Mouse (Mus musculus) lung, postnatal 36 days (tissue): ENCODE measurements at regions not wholly inside any gene's neighbourhood (a gene's known extent, or its start where the extent isn't known, plus 50 kb on each side); places are given as distances from the start of the nearest gene placed in this dataset.

Source experiments
- DNase-seq: peaks from one replicate; pipeline ENCODE4 v3.0.0; 2022; ENCODE audit warnings: mixed read lengths

DNA sequence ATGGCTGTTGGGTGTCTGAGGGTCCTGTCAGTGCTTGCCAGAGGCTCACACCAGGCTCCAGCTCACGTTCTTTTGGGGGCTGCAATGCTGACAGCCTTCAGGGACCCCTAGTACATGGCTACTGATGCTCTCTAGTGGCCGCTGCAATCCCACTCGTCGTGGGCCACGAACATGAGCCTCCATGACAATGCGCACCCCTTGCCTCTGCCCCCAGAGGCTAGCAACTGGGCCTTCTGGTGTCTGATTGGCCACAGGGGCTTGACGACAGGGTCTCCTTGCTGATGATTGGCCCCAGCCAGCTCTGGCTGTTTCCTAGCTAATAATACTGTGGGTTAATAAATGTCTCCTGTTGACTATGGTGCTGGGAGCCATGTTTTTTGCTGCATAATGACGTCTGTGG lies 61.1 kb downstream of the Rtl1 start:
- no peak for DNase-seq

DNA sequence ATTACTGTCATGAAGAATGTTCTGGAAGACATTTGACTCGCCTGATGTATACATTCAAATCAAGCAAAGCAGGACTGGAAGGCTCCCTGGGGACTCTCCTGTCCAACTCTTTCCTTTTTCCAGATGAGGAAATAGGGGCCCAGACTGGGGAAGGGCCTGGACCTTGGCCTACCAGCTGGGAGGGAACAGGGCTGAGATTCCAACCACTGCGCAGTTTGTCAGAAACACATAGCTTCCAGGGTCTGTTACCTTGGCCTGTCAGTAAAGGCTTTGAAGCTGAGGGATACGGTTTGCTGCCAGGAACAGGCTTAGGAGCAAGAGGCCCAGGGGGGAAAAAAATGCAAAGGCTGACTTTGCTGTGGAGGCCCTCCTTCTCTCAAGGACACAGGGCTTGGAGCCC lies 61.5 kb downstream of the Rtl1 start:
- DNase-seq, result no peak

DNA sequence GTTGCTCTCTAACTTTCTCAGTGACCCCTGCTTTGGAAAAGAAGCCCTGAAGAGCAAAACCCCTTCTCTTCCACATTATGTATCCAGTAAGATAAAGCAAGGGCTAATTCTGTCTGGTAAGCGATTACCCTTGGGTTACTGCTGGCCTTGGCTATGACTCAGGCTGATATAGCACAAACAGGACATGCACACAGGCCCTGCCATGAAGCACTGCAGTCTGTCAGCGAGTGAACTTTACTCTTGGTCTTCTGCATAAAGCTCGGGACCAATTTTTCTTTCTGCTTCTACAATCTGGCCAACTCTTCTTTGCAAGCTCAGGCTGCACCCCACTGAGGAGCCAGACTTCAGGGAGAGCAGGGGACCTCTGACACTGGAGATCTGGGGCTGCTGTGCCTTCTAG lies 63.6 kb downstream of the Rtl1 start:
- DNase-seq, result no peak

DNA sequence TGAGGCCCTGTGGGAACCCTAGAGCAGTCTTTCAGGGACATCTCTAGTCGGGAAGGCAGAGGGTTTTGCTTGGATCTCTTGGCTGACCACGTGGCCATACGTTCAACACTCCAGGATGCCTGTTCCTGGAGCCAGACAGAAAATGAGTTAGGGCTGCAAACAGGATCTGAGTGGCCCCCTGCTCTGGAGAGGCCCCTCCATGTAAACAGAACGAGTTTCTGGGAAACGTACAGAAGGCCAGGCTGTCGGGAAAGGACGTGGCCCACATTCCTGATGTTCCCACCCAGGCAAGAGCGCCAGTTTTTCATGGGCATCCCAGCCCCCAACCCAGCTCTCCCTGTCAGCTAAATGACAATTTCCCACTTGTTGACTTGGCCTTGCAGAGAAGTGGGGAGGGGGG lies 67.7 kb downstream of the Rtl1 start:
- no peak for DNase-seq

DNA sequence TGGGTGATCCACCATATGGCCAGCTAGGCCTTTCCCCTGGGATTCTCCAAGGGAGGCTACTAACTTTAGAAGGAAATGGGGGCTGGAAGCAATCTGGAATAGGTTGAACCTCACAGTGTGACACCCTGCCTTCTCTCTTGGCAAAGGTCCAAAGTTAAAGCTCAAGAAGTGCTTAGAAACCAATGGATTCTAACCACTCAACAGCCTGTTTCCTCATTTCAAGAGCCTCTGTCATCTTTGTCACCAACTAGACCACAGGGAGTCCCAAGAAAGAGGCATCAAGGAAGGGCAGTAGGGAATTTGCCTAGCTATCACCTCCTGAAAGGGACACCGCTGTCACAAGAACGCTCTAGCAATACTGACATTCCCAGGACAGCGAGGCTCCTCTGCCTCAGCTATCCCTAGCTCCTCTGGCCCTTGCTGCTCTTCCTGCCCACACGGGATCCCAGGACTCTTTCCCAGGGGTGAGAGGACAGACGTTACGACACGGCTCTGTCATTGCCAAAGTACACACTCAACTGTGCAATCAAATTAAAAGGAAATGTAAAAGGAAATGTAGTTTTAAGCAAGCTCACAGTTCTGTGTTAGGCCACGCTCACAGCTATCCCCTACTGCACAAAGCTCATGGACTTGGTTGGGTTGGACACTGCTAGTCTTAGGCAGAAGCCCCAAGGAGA lies 68.6 kb downstream of the Rtl1 start:
- peak; percentile 60 for DNase-seq

DNA sequence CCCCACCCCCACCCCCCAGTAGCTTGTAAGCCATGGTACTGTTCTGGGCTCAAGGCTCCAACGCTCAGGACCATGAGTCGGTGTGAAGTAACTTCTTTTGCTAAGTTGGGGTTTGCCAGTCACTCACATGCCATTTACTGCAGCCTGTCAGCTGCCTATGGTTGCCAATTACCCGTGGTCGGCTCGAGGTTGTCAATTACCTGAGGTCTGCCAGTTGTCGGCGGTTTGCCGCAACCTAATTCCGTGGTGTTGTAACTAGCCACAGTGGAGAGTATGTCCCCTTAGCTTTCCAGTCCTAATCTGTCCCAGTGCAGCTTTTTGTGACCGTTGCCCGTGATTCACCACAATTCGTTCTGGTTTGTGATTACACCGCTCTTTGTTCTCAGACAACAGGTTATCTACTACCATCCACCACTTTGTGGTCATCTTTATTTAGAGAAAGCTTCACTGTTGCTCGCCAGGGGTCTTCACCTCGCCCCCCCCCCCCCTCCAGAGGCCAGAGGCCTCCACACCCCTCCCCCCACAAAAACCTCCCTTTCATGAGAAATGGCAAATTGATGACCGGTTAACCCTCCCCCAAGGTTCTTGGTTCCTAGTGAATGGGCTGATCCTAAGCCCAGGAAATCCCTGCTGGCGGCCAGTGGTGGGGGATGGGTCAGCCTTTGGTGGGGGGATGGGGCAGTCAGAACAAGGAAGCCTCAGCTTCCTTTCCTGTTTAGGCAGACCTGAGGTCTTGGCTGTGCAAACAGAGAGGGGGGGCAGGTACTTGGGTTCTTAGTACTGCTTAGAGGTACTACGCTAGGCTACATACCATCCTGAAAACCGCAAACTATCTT lies 69.7 kb downstream of the Rtl1 start:
- DNase-seq, result no peak

DNA sequence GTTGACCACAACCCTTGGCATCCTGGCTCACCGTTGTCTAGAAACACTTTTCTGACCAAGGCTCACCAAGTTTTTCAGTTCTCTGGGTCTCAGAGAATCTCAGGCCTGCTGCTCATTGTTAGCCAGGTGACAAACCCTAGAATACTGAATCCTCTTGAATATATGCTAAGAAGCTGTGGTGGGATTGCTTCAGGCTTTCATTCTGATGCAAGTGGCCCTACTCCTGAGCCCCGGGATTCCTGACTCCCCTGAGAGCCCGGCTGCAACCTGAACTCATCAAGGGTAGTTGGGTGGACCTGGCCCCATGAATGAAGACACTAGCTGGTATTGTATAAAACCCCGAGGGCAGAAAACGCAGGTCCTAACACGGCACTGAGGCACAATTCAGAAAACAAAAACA lies 70.6 kb downstream of the Rtl1 start:
- no peak for DNase-seq

DNA sequence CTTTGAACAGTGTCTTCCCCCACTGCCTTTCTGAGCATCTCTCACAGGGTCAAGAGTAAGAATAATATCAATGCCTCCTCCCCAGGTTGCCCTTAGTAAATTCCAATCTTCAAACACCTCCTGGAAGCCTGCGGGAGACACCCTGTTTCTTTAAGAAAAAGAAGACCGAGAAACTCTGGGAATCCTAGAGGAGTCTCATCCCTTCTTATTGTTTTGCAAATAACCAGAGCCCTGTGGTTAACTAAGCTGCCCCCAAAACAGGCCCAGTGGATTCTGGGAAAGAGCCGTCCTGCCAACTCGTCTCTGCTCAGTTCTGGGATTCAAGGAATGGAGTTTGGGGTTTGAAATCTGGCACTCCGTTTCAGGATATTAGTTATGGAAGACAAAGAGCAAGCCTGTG lies 71.2 kb downstream of the Rtl1 start:
- DNase-seq, result no peak

DNA sequence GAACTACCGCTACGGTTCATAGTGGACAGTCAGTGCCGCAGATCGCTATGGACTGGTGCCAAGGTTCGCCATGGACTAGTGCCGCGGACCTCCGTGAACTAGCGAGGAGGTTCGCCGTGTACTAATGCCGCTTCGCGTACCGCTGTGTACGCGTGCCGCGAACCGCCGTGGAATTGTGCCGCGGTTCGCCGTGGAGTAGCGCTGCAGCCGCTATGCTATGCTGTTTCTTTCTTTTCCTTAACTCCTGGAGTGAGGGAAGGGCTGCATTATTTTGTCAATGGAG lies 71.9 kb downstream of the Rtl1 start:
- peak; percentile 9 for DNase-seq

DNA sequence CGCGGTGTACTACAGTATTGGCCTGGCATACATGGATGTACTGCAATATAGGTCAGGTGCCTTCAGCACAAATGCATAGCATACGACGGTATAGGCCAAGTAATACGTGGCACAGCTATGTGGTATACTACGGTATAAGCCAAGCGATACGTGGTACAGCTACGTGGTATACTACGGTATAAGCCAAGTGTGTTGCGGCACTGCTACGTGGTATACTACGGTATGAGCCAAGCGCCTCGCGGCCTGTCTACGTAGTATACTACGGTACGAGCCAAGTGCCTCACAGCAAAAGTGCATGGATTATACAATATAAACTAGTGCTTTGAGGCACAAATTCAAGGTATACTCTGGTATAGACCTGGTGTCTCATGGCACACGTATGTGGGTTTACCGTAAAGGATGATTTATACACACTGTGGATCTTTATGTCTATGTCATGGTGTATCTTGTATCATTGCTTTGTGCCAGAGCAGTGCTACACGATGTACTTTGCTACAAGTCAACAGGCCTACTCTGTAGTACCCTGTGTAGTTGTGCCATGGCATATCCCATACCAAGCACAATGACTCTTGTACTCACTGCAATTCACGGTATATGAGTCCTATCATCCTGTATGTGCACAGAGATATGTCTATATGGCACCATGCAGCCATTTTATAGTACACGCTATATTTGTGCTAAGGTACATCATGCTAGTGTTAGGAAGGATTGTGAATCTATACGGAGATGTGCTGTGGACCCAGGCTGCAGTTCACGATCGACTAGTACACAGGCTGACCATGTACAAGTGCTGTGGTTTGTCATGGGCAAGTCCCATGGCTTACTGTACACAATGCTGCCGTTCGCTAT lies 72.5 kb downstream of the Rtl1 start:
- no peak for DNase-seq

DNA sequence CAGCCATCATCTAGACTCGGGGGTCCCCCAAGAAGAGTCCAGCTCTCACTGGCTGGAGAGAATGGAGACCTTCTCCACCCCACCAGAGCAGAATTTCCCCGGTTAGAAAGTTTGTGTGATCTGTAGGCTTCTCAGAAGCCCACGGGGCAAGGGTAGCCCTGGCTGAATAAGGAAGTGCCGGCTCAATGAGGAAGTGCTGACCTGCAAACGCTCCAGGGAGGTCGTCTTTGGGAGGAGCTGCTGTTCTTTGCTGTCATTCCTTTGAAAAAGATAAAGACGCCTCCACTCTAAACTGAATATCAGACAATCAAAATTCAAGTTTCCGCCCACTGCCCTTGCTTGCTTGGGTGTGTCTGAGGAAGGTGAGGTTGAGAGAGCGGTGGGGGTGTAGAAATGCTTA lies 73.0 kb downstream of the Dlk1 start:
- no peak for DNase-seq

DNA sequence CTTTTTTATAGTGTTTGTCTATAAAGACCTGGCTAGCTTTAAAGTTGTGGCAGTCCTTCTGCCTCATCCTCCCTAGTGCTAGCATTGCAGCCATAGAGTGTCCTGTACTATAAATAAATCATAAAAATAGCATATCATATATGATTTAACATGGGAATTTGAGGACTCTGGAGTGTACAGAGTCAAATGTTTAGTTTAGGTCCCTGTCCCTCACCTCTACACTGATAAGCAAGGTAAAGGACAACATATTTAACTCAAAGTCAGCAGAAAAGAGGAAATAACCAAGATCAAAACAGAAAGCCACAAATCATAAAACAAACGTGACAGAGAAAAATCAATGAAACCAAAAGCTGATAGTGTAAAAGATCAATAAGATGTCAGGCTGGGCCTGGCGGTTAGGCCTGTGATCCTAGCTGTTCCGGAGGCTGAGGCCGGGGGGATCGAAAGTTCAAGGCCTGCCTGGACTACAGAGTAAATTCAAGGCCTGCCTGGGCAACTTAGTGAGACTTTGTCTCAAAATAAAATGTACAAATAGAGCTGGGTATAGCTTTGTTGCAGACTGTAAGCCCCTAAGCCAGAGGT lies 68.7 kb downstream of the Dlk1 start:
- no peak for DNase-seq

DNA sequence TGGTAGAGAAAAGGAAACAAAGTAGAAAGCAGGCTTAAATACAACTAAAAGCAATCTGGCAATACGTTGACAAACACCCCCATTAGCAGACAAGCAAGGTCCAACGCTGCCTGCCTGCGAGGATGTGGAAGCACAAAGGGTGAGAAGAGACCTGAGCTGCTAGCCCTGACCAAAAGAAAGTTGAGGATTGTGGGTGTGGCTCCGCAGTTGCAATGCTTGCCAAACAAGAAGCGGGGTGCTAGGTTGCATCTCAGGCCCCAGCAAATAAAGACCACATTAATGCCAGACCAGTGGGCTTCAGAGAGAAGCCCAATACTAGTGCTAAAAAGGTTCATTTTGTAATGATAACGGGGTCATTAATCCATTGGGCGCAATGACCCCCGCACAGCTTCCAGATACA lies 67.8 kb downstream of the Dlk1 start:
- no peak for DNase-seq

DNA sequence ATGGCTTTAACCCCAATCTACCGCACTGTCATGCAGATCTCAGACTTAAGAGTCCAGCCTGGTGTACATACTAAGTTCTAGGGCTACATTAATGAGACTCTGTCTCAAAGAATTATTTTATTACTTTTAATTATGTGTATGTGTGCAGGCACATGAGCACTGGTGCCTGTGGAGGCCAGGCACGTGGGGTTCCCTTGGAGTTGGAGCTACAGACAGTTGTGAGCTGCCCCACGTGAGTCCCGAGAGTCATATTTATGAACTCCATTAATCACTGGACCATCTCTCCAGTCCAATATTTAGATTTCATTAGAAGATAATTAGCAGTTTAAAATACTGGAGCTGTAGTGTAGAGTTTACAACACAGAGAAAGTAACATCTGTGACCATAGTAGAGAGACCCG lies 67.2 kb downstream of the Dlk1 start:
- no peak for DNase-seq

DNA sequence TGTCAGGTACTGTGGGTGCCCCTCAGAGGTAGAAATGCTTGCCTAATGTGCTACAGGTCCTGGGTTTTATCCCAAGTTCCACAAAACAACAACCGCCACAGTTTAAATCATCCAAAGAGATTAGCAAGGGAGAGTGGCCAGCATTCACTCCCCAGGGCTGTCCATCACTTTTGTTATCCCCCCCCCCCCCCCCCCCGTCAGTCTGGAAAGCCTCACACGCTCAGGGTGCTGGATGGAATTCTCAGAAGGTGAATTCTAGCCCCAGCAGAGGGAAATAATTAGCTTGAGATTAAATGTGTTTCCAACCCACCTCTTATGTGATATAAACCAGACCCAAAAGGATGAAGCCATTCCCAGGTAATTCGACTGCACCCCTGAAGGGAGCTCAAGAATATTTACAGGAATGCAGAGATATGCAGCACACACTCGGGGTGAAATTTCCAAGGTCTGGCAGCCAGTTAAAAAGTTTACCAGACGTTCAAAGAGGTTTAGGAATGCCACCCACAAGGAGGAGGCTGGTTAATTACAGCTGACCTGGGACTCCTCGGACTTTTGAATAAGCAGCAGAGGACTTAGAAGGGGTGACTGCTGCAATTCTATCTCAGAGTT lies 65.9 kb downstream of the Dlk1 start:
- DNase-seq, result no peak

DNA sequence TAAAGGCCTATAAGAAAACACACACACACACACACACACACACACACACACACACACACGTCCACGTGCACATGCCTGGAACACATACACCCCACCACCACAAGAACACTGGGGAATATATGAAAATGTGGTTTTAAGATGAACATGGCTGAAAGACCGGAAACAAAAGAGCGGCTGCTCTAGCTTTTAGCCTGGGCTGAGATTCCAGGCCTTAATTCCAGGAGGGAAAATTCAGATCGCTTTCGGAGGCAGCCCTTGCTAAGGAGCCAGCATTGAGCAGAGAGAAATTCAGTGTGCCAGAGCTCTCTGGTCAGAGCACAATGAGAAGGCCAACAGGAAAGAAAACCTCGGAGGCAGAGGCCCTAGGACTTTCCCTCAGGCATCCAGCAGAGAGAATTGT lies 65.1 kb downstream of the Dlk1 start:
- DNase-seq, result no peak

DNA sequence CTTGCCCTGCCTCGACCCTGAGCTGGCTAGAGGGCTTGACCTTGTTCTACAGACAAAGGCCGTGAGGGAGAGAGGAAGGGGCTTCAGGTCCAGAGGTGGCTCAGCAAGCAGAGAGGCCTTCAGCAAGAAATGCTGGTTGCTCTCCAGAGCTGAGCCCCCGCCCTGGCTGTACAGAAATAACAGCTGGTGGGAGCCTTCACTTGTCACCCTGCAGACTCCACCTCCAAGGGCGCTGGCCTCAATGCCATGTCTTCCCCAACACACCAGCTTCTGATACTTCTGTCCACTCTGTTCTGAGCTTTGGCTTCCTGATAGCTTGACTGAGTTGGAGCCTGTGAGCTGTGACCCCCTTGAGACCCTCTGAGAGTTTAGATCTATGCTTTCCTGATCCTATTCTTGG lies 64.3 kb downstream of the Dlk1 start:
- DNase-seq, result no peak

DNA sequence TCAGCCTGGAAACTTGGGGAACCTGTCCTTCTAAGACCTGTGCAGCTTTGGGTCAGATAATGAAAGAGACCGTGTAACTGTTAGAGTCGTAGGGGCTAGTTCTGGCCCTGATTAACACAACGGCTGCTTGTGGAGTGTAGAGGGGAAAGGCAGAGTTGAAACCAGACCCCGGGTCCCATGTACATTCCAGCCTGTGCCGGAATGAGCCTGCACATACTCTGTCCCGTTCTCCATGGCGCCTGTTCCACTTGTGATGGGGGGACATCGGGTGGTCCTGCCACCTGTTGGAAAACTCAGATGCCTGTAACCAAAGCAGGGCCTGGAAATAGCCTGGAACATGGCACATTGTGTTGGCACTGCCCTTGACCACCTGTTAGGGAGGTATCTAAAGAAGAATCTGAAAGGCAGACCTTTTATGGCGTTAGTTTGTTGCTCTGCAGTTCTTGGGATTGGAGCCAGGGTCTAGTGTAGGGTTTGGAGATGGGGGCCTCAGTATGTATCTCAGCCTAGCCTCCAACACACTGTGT lies 61.7 kb downstream of the Dlk1 start:
- DNase-seq, result no peak
